Mouse (Mus musculus): ENCODE measurements around the gene Morn1.
A peak's percentile ranks its signal among the peaks of the same experiment; 100 is the strongest.

The Morn1 gene

GRCm38 (mm10) chr4:155189711-155190139 is 103.3 kb downstream of the Morn1 start:
- DNase-seq (ENCODE audit: low spot score), result peak; percentile 73

GRCm38 (mm10) chr4:155190275-155190674 is 103.9 kb downstream of the Morn1 start:
- no peak for DNase-seq (ENCODE audit: low spot score)

Measured in yolk sac, embryonic 10.5 days (tissue).